Mouse (Mus musculus) thymus, adult 2 months (tissue): ENCODE measurements around the gene Spata45. TPM values are rescaled to one million over a fixed set of nuclear protein-coding genes. Genes with fewer than 3 reads are reported as not detected.
A peak's percentile ranks its signal among the peaks of the same experiment; 100 is the strongest.
"Not testable (repeated sequence)": the region's sequence is repeated elsewhere in the genome, so short reads cannot be mapped to it uniquely, and the experiment has no call there.

Experiments used
- DNase-seq: peaks from one replicate; pipeline ENCODE4 v3.0.0; 2021
- H3K27ac ChIP-seq: fragments of 200-500 bp; 2 replicates; pipeline ENCODE4 v1.5.1; 2012; ENCODE audit warnings: low read length, control low read depth; ENCODE audit not compliant: control insufficient read depth, insufficient read depth
- H3K27me3 ChIP-seq: fragments of 200-500 bp; 2 replicates; pipeline ENCODE4 v1.6.1; 2012; ENCODE audit warnings: mild to moderate bottlenecking, low read length, moderate library complexity, mixed read lengths; ENCODE audit not compliant: control insufficient read depth, insufficient read depth
- H3K36me3 ChIP-seq: fragments of 200-500 bp; 2 replicates; pipeline ENCODE4 v1.6.1; 2012; ENCODE audit warnings: mild to moderate bottlenecking, low read length, moderate library complexity; ENCODE audit not compliant: control insufficient read depth, insufficient read depth
- H3K4me1 ChIP-seq: fragments of 200-500 bp; replicated peaks from 2 replicates; pipeline ENCODE4 v1.6.1; 2012; ENCODE audit warnings: low read length; ENCODE audit not compliant: control insufficient read depth, insufficient read depth
- H3K4me3 ChIP-seq: fragments of 200-500 bp; 2 replicates; pipeline ENCODE4 v1.5.1; 2012; ENCODE audit warnings: mild to moderate bottlenecking, low read length, control low read depth, moderate library complexity; ENCODE audit not compliant: control insufficient read depth, insufficient read depth
- CTCF ChIP-seq: fragments of 200-500 bp; IDR thresholded peaks from 2 replicates; pipeline ENCODE4 v1.5.1; 2012; ENCODE audit warnings: mild to moderate bottlenecking, control low read depth, low read length, moderate library complexity, borderline replicate concordance; ENCODE audit not compliant: control insufficient read depth, poor library complexity, insufficient read depth; ENCODE audit errors: extremely low read depth
- POLR2A ChIP-seq: fragments of 200-500 bp; IDR thresholded peaks from 2 replicates; pipeline ENCODE4 v1.6.1; 2012; ENCODE audit warnings: mild to moderate bottlenecking, low read length, control low read depth, moderate library complexity; ENCODE audit not compliant: control insufficient read depth, poor library complexity, insufficient read depth; ENCODE audit errors: extremely low read depth
- WGBS: fragments of 180-500 bp; shearing (Covaris S2); methylation state at CpG from one replicate; pipeline ENCODE4 v1.1.7; 2018; 5-methylcytosine and 5-hydroxymethylcytosine counted together
- polyA plus RNA-seq: library from polyadenylated mRNA; depleted of rRNA; stranded (reverse); fragments of >200 nt; gene quantifications from 2 replicates; pipeline ENCODE4 v1.2.3, GENCODE M21; 2012

Gene Spata45
- polyA plus RNA-seq, 1 experiment = not detected

DNA sequence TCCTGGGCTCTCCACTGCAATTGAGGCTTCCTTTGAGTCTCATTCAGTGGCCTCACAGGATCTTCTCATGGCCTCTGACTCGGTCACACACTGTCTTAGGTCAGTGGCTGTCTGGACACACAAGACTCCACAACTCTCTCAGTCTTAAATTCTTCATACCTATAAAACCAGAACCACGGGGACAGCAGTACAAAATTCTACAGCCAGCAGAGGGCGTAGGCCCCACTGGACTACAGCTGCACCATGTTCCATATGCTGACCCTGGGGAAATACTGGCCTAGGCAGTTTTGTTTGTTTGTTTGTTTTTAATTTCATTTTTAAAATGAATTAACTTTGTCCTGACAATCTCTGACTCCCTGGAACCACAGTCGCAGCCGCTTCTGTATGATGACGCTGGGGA lies 34.2 kb upstream of the Spata45 start:
- H3K4me3 ChIP-seq = no peak overlapping the region
- no peaks in the 10 kb centered on the region for H3K27me3 ChIP-seq
- peak; percentile 11 for DNase-seq
- H3K27ac ChIP-seq = no peak overlapping the region
- H3K36me3 ChIP-seq = peaks cover 4% of the 10 kb centered on the region
- TF ChIP-seq CTCF (no peak), POLR2A (no peak)
- no peaks in the 10 kb centered on the region for H3K4me1 ChIP-seq
- WGBS = 78% methylated on average over 6 of the region's 6 CpGs

DNA sequence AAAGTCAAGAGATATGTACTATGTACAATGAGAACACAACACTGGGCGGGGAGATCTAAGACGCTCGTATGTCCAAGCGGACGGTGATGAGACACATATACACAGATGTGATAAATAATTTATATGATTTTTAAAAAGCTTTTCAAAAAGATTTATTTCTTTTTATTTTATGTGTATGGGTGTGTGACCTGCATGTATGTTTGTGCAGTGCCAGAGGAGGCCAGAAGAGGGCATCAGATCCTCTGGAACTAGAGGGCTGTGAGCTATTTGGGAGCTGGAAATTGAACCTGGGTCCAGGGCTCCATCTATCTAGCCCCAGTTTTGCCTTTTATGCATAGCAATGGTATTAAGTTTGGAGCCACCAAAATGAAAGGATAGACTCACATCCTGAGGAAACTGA lies 27.7 kb upstream of the Spata45 start:
- WGBS = 100% methylated on average over 5 of the region's 5 CpGs
- H3K4me3 ChIP-seq = no peak overlapping the region

GRCm38 (mm10) chr1:191014271-191014670 lies 22.2 kb upstream of the Spata45 start:
- Histone ChIP-seq H3K36me3 (peaks cover 15% of the 10 kb centered on the region), H3K4me1 (peaks cover 2% of the 10 kb centered on the region), H3K27me3 (no peaks in the 10 kb centered on the region), H3K4me3 (no peak overlapping the region), H3K27ac (no peak overlapping the region)
- no peak for TF ChIP-seq POLR2A
- no peak for TF ChIP-seq CTCF
- DNase-seq = no peak
- WGBS = 95% methylated on average over 3 of the region's 3 CpGs

More for the DNA sequence above, 27.7 kb upstream of the Spata45 start:
- no peak for TF ChIP-seq POLR2A
- no peak for TF ChIP-seq CTCF
- peak; percentile 16 for DNase-seq
- Histone ChIP-seq H3K4me1 (no peaks in the 10 kb centered on the region), H3K27me3 (no peaks in the 10 kb centered on the region), H3K36me3 (peaks cover 39% of the 10 kb centered on the region), H3K27ac (no peak overlapping the region)

DNA sequence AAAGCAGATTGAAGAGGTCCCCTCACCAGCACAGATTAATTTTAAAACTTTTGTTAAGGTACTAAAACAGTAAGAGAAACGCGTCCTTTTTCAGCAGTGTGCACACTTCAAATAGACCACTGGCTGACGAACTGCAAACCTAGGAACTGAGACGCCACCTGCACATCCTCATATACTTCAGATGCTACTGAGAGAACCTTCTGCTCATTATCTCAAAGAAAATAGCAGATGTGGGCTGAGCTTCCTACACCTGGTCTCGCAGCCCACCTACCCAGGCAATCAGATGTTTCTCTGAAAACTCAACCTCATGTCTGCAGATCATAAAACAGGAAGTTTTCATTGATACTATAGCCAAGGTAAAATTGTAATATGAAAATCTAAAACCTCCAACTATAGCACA lies 16.6 kb upstream of the Spata45 start:
- Histone ChIP-seq H3K36me3 (no peaks in the 10 kb centered on the region), H3K27ac (no peak overlapping the region), H3K27me3 (no peaks in the 10 kb centered on the region), H3K4me3 (no peak overlapping the region), H3K4me1 (peaks cover 6% of the 10 kb centered on the region)
- 7% methylated on average over 5 of the region's 5 CpGs for WGBS
- DNase-seq = peak; percentile 23
- TF ChIP-seq CTCF = no peak
- no peak for TF ChIP-seq POLR2A

GRCm38 (mm10) chr1:191020217-191020924 lies 16.1 kb upstream of the Spata45 start:
- 77% methylated on average over 3 of the region's 3 CpGs for WGBS
- TF ChIP-seq CTCF (no peak), POLR2A (no peak)

DNA sequence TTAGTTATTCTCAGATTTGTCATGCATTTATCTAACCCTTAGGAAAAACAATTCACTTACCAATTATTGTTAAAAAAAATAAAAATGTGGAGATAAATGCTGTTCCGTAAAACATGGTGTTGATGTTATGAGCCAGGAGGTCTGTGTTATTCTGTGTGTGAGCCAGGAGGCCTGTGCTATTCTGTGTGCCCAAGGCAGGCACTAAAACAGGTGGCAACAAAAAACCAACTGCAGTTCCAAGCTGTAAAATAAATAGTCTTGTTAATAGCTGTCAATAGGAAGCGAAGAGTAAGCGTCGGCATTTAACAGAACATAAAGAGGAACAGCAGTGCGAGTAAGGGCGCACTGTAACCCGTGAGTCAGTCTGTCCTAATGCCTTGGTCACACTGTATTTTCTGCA lies 15.4 kb upstream of the Spata45 start:
- Histone ChIP-seq H3K4me3 (no peak overlapping the region), H3K4me1 (peaks cover 13% of the 10 kb centered on the region), H3K36me3 (no peaks in the 10 kb centered on the region), H3K27me3 (no peaks in the 10 kb centered on the region), H3K27ac (no peak overlapping the region)
- no peak for TF ChIP-seq POLR2A
- no peak for TF ChIP-seq CTCF
- WGBS = 96% methylated on average over 7 of the region's 7 CpGs
- no peak for DNase-seq

More at GRCm38 (mm10) chr1:191020217-191020924, 16.1 kb upstream of the Spata45 start:
- Histone ChIP-seq H3K27me3 (no peaks in the 10 kb centered on the region), H3K4me1 (peaks cover 12% of the 10 kb centered on the region), H3K27ac (peak overlapping the region; percentile 33; the same call in 1 of the 2 replicates), H3K36me3 (no peaks in the 10 kb centered on the region), H3K4me3 (no peak overlapping the region)
- no peak for DNase-seq

DNA sequence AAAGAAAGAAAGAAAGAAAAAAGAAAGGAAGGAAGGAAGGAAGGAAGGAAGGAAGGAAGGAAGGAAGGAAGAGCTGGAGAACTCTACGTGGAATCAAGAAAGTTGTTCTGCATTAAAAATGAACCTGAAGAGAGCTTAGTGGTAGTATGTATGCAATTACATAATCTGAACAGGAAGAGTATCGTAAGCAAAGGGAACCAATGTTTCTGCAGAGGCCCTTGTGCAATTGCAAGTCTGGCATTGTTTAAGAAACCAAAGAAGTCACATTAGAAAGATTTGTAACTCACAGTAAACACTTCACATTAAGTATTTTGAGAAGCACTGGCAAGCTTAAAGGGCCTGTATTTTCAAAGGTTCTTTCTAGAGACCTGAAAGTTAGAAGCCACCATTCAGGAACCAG lies 13.3 kb upstream of the Spata45 start:
- no peak for TF ChIP-seq POLR2A
- TF ChIP-seq CTCF = no peak
- peaks cover 19% of the 10 kb centered on the region for H3K4me1 ChIP-seq
- no peak overlapping the region for H3K27ac ChIP-seq
- H3K4me3 ChIP-seq = no peak overlapping the region
- 89% methylated on average over 2 of the region's 2 CpGs for WGBS
- no peaks in the 10 kb centered on the region for H3K36me3 ChIP-seq
- no peaks in the 10 kb centered on the region for H3K27me3 ChIP-seq
- DNase-seq = no peak

- not testable (repeated sequence) for H3K27me3 ChIP-seq, H3K27ac ChIP-seq, DNase-seq, H3K4me3 ChIP-seq, H3K36me3 ChIP-seq
- peaks cover 19% of the 10 kb centered on the region for H3K4me1 ChIP-seq
- 96% methylated on average over 6 of the region's 6 CpGs for WGBS
Observed at GRCm38 (mm10) chr1:191023806-191024205, 12.6 kb upstream of the Spata45 start.
